Mouse (Mus musculus) midbrain, embryonic 13.5 days (tissue): ENCODE results near the gene Gapdh. TPM values are rescaled to one million over a fixed set of nuclear protein-coding genes. Genes with fewer than 3 reads are reported as not detected.

Experiments used
- ATAC-seq: fragments of 200-750 bp; cut with Nextera tagmentation; 2 replicates; pipeline ENCODE4 v1.8.0; 2017; ENCODE audit warnings: mild to moderate bottlenecking, moderate TSS enrichment, moderate library complexity
- H3K27ac ChIP-seq: fragments of 300-500 bp; sonication (generic); 2 replicates; pipeline ENCODE4 v1.5.1; 2015; ENCODE audit warnings: inconsistent platforms, mild to moderate bottlenecking, moderate library complexity
- H3K27me3 ChIP-seq: fragments of 300-500 bp; sonication (generic); 2 replicates; pipeline ENCODE4 v1.6.1; 2015; ENCODE audit warnings: mild to moderate bottlenecking, inconsistent platforms
- H3K36me3 ChIP-seq: fragments of 300-500 bp; sonication (generic); 2 replicates; pipeline ENCODE4 v1.6.1; 2015; ENCODE audit warnings: mild to moderate bottlenecking, inconsistent platforms
- H3K4me1 ChIP-seq: fragments of 300-500 bp; sonication (generic); replicated peaks from 2 replicates; pipeline ENCODE4 v1.6.1; 2015; ENCODE audit warnings: inconsistent platforms
- H3K4me2 ChIP-seq: fragments of 300-500 bp; sonication (generic); replicated peaks from 2 replicates; pipeline ENCODE4 v1.6.1; 2015; ENCODE audit warnings: moderate library complexity, mild to moderate bottlenecking, inconsistent platforms
- H3K4me3 ChIP-seq: fragments of 300-500 bp; sonication (generic); replicated peaks from 2 replicates; pipeline ENCODE4 v1.5.1; 2015; ENCODE audit warnings: mild to moderate bottlenecking, inconsistent platforms
- H3K9ac ChIP-seq: fragments of 300-500 bp; sonication (generic); replicated peaks from 2 replicates; pipeline ENCODE4 v1.6.1; 2015; ENCODE audit warnings: mild to moderate bottlenecking, inconsistent platforms
- H3K9me3 ChIP-seq: fragments of 300-500 bp; sonication (generic); 2 replicates; pipeline ENCODE4 v1.6.1; 2016; ENCODE audit warnings: mild to moderate bottlenecking, inconsistent platforms
- WGBS: fragments of 180-500 bp; shearing (Covaris S2); methylation state at CpG from one replicate; pipeline ENCODE4 v1.1.7; 2015; 5-methylcytosine and 5-hydroxymethylcytosine counted together
- microRNA-seq: library from miRNA; unstranded; fragments of <30 nt; microRNA quantifications from one replicate; pipeline ENCODE4, GENCODE M21; 2016
- polyA plus RNA-seq: library from polyadenylated mRNA; unstranded; fragments of >200 nt; fragmentation: Nextera tagmentation; extraction: Ambion mirVana; gene quantifications from 2 replicates; pipeline ENCODE4 v1.2.1, GENCODE M21; 2015

Gapdh gene
- polyA plus RNA-seq, 1 experiment from 2014 or later, result 1,546 TPM

- WGBS, result 95% methylated on average over 8 of the region's 8 CpGs
- no peak overlapping the region for H3K4me3 ChIP-seq
- no peak for ATAC-seq
Observed at GRCm38 (mm10) chr6:125119387-125119786, 46.9 kb downstream of the Gapdh start.

GRCm38 (mm10) chr6:125112553-125112952 lies 53.7 kb downstream of the Gapdh start:
- H3K27me3 ChIP-seq, result no peaks in the 10 kb centered on the region
- no peak for ATAC-seq
- H3K27ac ChIP-seq, result no peak overlapping the region
- no peaks in the 10 kb centered on the region for H3K4me1 ChIP-seq
- 95% methylated on average over 11 of the region's 11 CpGs for WGBS
- H3K9me3 ChIP-seq, result no peaks in the 10 kb centered on the region
- H3K9ac ChIP-seq, result no peak overlapping the region
- H3K4me3 ChIP-seq, result no peak overlapping the region
- peaks cover 96% of the 10 kb centered on the region for H3K36me3 ChIP-seq
- no peak overlapping the region for H3K4me2 ChIP-seq

More at GRCm38 (mm10) chr6:125119387-125119786, 46.9 kb downstream of the Gapdh start:
- Histone ChIP-seq H3K9ac (no peak overlapping the region), H3K4me1 (no peaks in the 10 kb centered on the region), H3K27me3 (no peaks in the 10 kb centered on the region), H3K27ac (no peak overlapping the region), H3K4me2 (no peak overlapping the region), H3K9me3 (no peaks in the 10 kb centered on the region), H3K36me3 (peaks cover 94% of the 10 kb centered on the region)

Small RNA genes lying within 50 kb of the gene (microRNA-seq; reads per million reads assigned to microRNA genes)
- gene Mir3098, result 1.2 reads per million

Other genes with a start within 250 kb of the Gapdh start
- 662 and 802 TPM in 2 replicates for gene Ptms, start 246.4 kb downstream of the Gapdh start, polyA plus RNA-seq
- 419 and 462 TPM in 2 replicates for gene Mlf2, start 235.1 kb downstream of the Gapdh start, polyA plus RNA-seq
- 89.9 and 95.2 TPM in 2 replicates for gene Cops7a, start 200.9 kb downstream of the Gapdh start, polyA plus RNA-seq
- 25.6 and 27.4 TPM in 2 replicates for gene Pianp, start 169.8 kb downstream of the Gapdh start, polyA plus RNA-seq
- 18.8 and 23.1 TPM in 2 replicates for gene Zfp384, start 157.3 kb downstream of the Gapdh start, polyA plus RNA-seq
- 195 and 201 TPM in 2 replicates for gene Ing4, start 126.7 kb downstream of the Gapdh start, polyA plus RNA-seq
- 15.8 and 19.7 TPM in 2 replicates for gene Acrbp, start 116.8 kb downstream of the Gapdh start, polyA plus RNA-seq
- gene Lpar5, start 98.5 kb downstream of the Gapdh start, polyA plus RNA-seq, result 0.34 and 0.37 TPM in 2 replicates
- 133 and 138 TPM in 2 replicates for gene Chd4, start 70.5 kb downstream of the Gapdh start, polyA plus RNA-seq
- gene Nop2, start 34.6 kb downstream of the Gapdh start, polyA plus RNA-seq, result 43.2 and 45.9 TPM in 2 replicates
- 14.9 and 19.3 TPM in 2 replicates for gene Iffo1, start 21.2 kb downstream of the Gapdh start, polyA plus RNA-seq
- 101 and 103 TPM in 2 replicates for gene Ncapd2, start 25.2 kb upstream of the Gapdh start, polyA plus RNA-seq
- gene Mrpl51, start 25.3 kb upstream of the Gapdh start, polyA plus RNA-seq, result 163 and 165 TPM in 2 replicates
- gene Vamp1, start 49.1 kb upstream of the Gapdh start, polyA plus RNA-seq, result 7.7 and 8.8 TPM in 2 replicates
- 3.2 and 3.7 TPM in 2 replicates for gene Tapbpl, start 65.4 kb upstream of the Gapdh start, polyA plus RNA-seq
- 2.2 and 2.5 TPM in 2 replicates for gene Cd27, start 70.5 kb upstream of the Gapdh start, polyA plus RNA-seq
- gene Tuba3a, start 119.6 kb upstream of the Gapdh start, polyA plus RNA-seq, result 0.11 TPM in 1 of 2 replicates, not detected in the other
- 11.3 and 13.3 TPM in 2 replicates for gene Ltbr, start 147.4 kb upstream of the Gapdh start, polyA plus RNA-seq
- gene Scnn1a, start 154.2 kb upstream of the Gapdh start, polyA plus RNA-seq, result 0.39 and 0.46 TPM in 2 replicates
- gene Tnfrsf1a, start 182.9 kb upstream of the Gapdh start, polyA plus RNA-seq, result 10.2 and 12.1 TPM in 2 replicates
- 0.08 and 0.23 TPM in 2 replicates for gene Plekhg6, start 214.3 kb upstream of the Gapdh start, polyA plus RNA-seq